Mouse (Mus musculus) regulatory T cell (primary cell): Measurements from ENCODE around the gene Abca13.
"Not testable (repeated sequence)": the region's sequence is repeated elsewhere in the genome, so short reads cannot be mapped to it uniquely, and the experiment has no call there.

ENCODE experiments used
- in situ Hi-C: fragments of 300-600 bp; cut with MboI, MseI; formaldehyde crosslinking; loops from one replicate; pipeline ENCODE4 v1.15.1; 2025; ENCODE audit warnings: high pct_unique_total_duplicates

The Abca13 gene

DNA sequence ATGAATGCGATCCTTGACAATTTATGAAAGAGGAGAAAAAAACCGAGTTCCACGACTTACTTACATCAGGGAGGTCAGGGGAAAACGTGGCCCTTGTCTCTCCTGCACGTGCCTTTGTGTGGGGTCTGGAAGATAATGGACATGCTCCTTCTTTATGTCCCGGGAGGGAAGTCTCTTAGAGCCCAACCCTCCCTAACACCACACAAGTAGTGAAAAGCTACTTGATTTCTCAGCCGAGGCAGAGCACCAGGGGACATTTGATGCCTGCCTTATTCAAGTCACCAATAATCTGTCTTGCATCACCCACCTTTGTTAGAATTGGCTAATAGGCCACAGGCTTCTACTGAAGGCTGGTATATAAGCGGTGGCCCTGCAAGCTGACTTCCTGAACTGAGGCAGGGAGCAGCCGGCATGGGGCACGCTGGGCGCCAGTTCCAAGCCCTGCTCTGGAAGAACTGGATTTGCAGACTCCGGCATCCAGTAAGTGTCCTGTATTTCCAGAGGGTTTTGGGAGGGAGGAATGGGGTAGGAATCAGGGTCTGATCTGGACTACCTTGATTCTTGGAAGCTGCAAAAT, at the start of gene Abca13:
Abca13 (plus strand) TSS at position 388 of the 577 bp plus-strand sequence.
- in situ Hi-C loops, result no loop called here

- in situ Hi-C loops, result loop anchor here (25.0 kb wide), 1 partner anchor 483 kb away; the partner anchor contains the start of gene Tns3
Measured at GRCm38 (mm10) chr11:9145113-9145512, 46.6 kb upstream of the Abca13 start.

DNA sequence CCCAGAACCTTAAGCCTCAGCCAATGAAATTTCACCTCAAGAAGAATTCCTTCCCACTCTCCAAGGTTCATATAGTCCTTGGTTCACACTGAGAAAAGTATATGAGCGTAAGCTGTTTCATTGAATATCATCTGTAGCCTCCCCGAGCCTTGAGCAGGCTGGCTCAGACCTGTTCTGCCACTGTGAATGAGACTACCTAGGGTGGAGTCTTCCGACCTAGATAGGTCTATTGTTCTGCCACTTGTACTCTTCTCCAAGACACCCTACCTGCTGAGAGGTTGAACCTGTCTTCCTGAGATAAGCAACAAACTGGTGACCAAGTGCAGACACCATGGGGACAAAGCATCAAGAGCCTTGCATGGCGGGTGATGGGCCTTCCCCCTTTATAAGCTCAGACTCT, 45.6 kb upstream of the Abca13 start:
- in situ Hi-C loops, result loop anchor here (25.0 kb wide), 1 partner anchor 484 kb away; the partner anchor contains the start of gene Tns3

GRCm38 (mm10) chr11:9146683-9147082, 45.1 kb upstream of the Abca13 start:
- in situ Hi-C loops, result loop anchor here (25.0 kb wide), 1 partner anchor 484 kb away; the partner anchor contains the start of gene Tns3

GRCm38 (mm10) chr11:9148206-9148605, 43.5 kb upstream of the Abca13 start:
- in situ Hi-C loops, result loop anchor here (25.0 kb wide), 1 partner anchor 486 kb away; the partner anchor contains the start of gene Tns3

- in situ Hi-C loops, result not testable (repeated sequence)
Measured at GRCm38 (mm10) chr11:9150403-9150802, 41.3 kb upstream of the Abca13 start.

DNA sequence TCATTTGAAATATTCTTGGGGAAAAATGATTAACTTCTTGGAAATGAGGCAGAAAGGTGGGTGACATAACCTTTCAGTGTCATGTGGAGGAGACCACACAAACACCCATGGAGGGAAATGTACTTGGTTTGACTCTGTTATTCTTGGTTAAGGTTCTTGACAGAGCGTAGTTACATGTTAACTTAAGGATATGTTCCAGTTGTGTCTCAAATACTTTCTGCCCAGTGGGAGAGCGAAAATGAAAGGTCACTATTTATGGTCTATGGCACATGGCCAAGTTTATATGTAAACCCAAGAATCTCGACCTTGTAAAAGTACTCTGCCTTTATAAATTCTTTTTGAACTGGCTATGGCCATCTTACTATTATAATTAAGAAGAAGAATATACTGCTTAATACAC, 31.8 kb upstream of the Abca13 start:
- in situ Hi-C loops, result no loop called here

DNA sequence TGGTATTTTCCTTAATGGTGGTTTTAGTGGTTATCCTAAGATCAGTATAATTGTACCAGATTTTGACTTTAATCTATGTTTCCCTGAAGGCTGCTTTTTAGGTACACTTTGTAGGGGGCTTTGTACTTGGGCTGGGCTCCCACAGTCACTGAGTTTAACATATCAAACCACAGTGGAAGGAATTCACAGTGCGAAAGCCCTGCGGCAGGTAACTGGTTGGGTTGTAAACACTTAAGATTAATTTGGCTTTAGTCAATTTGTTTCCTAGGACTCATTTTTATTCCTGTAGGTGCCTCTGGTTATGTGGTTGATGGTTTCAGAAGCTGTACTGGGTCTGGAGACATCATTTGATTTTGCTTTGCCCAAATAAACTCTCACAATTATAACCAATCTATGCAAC, 24.4 kb upstream of the Abca13 start:
- in situ Hi-C loops, result no loop called here

- in situ Hi-C loops, result no loop called here
Measured at GRCm38 (mm10) chr11:9181477-9181876, 10.3 kb upstream of the Abca13 start.

- in situ Hi-C loops, result not testable (repeated sequence)
Measured at GRCm38 (mm10) chr11:9189471-9189870, 2.3 kb upstream of the Abca13 start.

- in situ Hi-C loops, result no loop called here
Measured at GRCm38 (mm10) chr11:9190772-9191554, 779 bp upstream of the Abca13 start.

DNA sequence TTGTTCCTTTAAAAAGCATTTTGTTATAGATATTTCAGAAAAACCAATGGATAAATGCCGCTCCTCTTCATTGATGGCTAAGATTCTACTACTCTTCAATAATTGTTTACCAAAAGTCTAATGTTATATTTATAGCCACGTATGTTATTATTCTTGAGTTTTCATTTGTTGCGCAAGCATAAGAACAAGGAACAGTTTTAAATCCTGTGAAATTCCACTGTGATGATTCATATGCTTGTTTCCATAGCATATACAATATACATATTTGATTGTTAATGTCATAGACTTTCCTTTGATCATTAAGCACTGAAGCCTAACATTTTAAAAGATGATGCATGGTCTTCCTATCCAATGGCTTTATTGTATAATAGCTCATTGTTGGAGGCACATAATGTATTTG, 3.1 kb downstream of the Abca13 start:
- in situ Hi-C loops, result no loop called here

DNA sequence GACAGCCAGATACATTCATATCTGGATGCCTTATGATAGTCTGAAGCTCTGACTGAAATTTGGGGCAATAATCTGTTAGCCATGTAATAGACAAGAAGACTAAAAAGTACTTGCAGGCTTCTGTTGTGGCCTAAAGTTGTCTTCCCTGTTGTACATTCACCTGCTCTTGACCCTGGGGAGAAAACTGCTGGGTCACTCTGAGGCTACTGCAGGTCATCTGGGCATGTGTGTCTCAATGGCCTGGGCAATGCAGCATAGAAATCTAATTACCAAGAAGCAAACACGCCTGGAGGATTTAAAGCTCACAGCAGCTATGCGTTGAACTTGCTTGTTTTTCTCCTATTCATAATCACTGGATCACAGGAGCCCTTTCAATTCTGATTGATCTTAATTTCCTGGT, 8.1 kb downstream of the Abca13 start:
- in situ Hi-C loops, result no loop called here

DNA sequence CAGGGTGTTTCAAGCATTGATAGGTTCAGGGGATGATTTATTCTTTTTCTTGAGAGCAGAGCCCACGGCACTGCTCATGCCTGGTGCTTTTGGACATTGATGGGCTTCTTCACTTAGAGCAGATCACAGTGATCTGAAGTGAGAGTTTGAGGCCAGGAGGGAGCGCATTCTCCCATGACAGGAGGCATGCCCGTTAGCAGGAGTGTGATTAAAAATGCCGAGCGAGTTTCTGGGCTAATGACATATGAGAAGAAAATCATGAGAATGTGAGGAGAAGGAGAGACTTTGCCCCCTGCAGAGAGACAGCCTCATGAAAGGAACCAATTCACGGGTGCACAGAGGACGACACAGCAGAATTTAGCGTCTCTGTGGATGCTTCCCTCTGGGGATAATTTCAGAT, 19.0 kb downstream of the Abca13 start:
- in situ Hi-C loops, result no loop called here

DNA sequence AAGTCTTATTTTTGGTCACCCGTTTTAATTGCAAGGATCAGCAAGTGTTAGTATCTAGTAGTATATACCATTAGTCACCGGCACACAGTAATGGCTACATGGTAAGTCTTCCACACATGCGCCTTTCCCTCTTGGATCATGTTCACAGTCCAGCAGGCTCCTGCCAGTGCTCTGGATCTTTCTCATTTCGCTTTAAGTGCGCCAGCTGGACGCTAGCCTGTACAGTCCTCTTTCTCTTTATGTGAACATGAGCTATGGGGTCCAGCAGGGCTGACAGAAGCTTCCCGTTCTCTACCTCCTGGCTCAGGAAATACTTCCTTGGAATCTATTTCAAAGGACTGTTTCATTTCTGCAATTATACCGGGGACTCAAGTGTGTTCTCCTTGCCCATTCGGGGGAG, 21.8 kb downstream of the Abca13 start:
- in situ Hi-C loops, result no loop called here

GRCm38 (mm10) chr11:9216252-9216651, 24.5 kb downstream of the Abca13 start:
- in situ Hi-C loops, result no loop called here

DNA sequence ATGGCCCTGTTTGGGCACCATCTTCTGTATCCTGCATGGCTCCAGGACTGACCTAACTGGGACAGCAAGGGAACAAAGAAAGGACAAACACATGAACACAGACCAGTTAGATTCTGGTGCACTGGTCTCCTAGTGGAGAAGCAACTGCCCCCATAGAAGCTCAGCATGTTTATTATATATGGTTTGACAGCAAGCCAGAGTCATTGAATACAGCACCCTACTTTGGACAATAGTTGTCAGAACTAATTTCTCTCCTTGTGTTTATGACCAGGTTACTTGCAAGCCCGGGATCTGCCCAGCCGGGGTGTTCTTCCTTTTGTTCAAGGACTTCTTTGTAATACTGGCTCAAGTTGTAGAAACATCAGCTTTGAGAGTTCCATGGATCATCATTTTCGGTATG, 28.8 kb downstream of the Abca13 start:
- in situ Hi-C loops, result no loop called here

GRCm38 (mm10) chr11:9221646-9222045, 29.9 kb downstream of the Abca13 start:
- in situ Hi-C loops, result no loop called here

GRCm38 (mm10) chr11:9226399-9226798, 34.7 kb downstream of the Abca13 start:
- in situ Hi-C loops, result no loop called here

GRCm38 (mm10) chr11:9249627-9250026, 57.9 kb downstream of the Abca13 start:
- in situ Hi-C loops, result not testable (repeated sequence)

DNA sequence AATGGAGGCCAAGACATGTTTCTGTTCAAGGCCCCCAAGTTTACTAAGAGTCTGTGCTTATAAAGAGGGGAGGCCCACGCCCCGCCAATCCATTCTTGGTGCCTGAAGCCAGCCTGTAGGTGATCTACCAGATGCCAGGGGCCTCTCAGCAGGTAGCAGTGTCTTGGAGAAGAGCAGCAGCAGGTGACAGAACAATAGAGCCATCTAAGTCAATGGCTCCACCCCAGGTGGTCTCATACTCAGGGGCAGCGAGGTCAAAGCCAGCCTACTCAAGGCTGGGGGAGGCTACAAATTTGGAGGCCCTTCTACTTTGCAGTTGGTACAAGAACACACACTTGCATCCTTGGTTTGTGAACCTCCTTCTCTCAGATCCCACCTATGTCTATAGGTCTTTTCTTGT, 71.3 kb downstream of the Abca13 start:
- in situ Hi-C loops, result not testable (repeated sequence)

DNA sequence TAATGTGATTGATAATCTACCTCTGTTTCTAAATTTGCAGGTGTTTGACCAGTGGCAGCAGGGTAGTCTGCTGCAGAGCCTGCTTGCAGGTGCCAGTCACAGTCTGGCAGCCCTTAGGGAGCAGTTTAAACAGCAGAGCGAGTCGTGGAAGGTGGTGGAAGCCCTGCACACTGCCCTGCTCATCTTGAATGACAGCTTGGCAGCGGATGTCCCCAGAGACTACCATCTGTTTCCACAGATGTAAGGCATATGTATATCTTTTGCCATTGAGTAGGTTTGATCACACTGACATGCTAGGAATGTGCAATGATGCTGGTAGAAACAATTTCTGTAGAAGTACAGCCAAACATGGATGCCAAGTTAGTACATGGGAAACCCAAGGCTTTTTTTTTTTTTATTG, 77.3 kb downstream of the Abca13 start:
- in situ Hi-C loops, result no loop called here

GRCm38 (mm10) chr11:9285204-9285603, 93.5 kb downstream of the Abca13 start:
- in situ Hi-C loops, result no loop called here
